Mouse (Mus musculus): ENCODE data around the gene Scml2.
"Not testable (repeated sequence)": the region's sequence is repeated elsewhere in the genome, so short reads cannot be mapped to it uniquely, and the experiment has no call there.

Scml2 gene

GRCm38 (mm10) chrX:161116893-161117292 is at the start of gene Scml2:
Scml2 (plus strand) TSS chrX:161117193.
- not testable (repeated sequence) for DNase-seq (ENCODE audit: low spot score)

GRCm38 (mm10) chrX:161075576-161075975 is 41.4 kb upstream of the Scml2 start:
- DNase-seq (ENCODE audit: low spot score) = not testable (repeated sequence)

GRCm38 (mm10) chrX:161162314-161163068 is 45.5 kb downstream of the Scml2 start:
- DNase-seq (ENCODE audit: low spot score) = peak; percentile 23

- DNase-seq (ENCODE audit: low spot score) = no peak
Measured at GRCm38 (mm10) chrX:161163069-161163416, 46.0 kb downstream of the Scml2 start.

- not testable (repeated sequence) for DNase-seq (ENCODE audit: low spot score)
Measured at GRCm38 (mm10) chrX:161287156-161287555, 170.2 kb downstream of the Scml2 start, which contains the start of gene Gm15262. Gm15262 (plus strand) TSS chrX:161287456.

All from T-cell, adult 2 months (primary cell).